Mouse (Mus musculus) embryonic facial prominence, embryonic 11.5 days (tissue): ENCODE data around the gene Rpl23. TPM values are rescaled to one million over a fixed set of nuclear protein-coding genes. Genes with fewer than 3 reads are reported as not detected.

Experiments
- ATAC-seq: fragments of 200-750 bp; cut with Nextera tagmentation; replicated peaks from 2 replicates; pipeline ENCODE4 v1.8.0; 2017; ENCODE audit warnings: low read depth; ENCODE audit not compliant: insufficient number of reproducible peaks, low FRiP score, low TSS enrichment
- DNase-seq: peaks from one replicate; pipeline ENCODE4 v3.0.0-alpha.2; 2015; ENCODE audit warnings: low spot score
- H3K27ac ChIP-seq: fragments of 300-500 bp; sonication (generic); replicated peaks from 2 replicates; pipeline ENCODE4 v1.5.1; 2014; ENCODE audit warnings: mild to moderate bottlenecking, low read depth, low read length, control low read depth
- H3K27me3 ChIP-seq: fragments of 300-500 bp; sonication (generic); 2 replicates; pipeline ENCODE4 v1.6.1; 2014; ENCODE audit warnings: mild to moderate bottlenecking, low read length, moderate library complexity, mixed read lengths; ENCODE audit not compliant: control insufficient read depth, insufficient read depth
- H3K36me3 ChIP-seq: fragments of 300-500 bp; sonication (generic); replicated peaks from 2 replicates; pipeline ENCODE4 v1.6.1; 2014; ENCODE audit warnings: low read depth, mild to moderate bottlenecking, low read length, moderate library complexity, mixed read lengths; ENCODE audit not compliant: control insufficient read depth, insufficient read depth
- H3K4me1 ChIP-seq: fragments of 300-500 bp; sonication (generic); 2 replicates; pipeline ENCODE4 v1.6.1; 2014; ENCODE audit warnings: low read length, mixed read lengths; ENCODE audit not compliant: control insufficient read depth, insufficient read depth
- H3K4me2 ChIP-seq: fragments of 300-500 bp; sonication (generic); 2 replicates; pipeline ENCODE4 v1.6.1; 2014; ENCODE audit warnings: low read depth, mild to moderate bottlenecking, control low read depth, low read length, moderate library complexity
- H3K4me3 ChIP-seq: fragments of 300-500 bp; sonication (generic); 2 replicates; pipeline ENCODE4 v1.5.1; 2014; ENCODE audit warnings: low read depth, low read length, control low read depth
- H3K9ac ChIP-seq: fragments of 300-500 bp; sonication (generic); replicated peaks from 2 replicates; pipeline ENCODE4 v1.6.1; 2014; ENCODE audit warnings: mild to moderate bottlenecking, control low read depth, low read length
- H3K9me3 ChIP-seq: fragments of 300-500 bp; sonication (generic); replicated peaks from 2 replicates; pipeline ENCODE4 v1.6.1; 2016; ENCODE audit warnings: mild to moderate bottlenecking, low read length, inconsistent platforms, mixed read lengths; ENCODE audit not compliant: control insufficient read depth
- WGBS: fragments of 180-500 bp; shearing (Covaris S2); extraction: QIAGEN DNeasy Blood & Tissue Kit; methylation state at CpG from one replicate; pipeline ENCODE4 v1.1.7; 2014; 5-methylcytosine and 5-hydroxymethylcytosine counted together
- polyA plus RNA-seq: library from polyadenylated mRNA; unstranded; fragments of >200 nt; fragmentation: Nextera tagmentation; extraction: Ambion mirVana; gene quantifications from 2 replicates; pipeline ENCODE4 v1.2.1, GENCODE M21; 2014

Gene Rpl23
- polyA plus RNA-seq, 1 experiment from 2014 or later: 537 TPM

DNA sequence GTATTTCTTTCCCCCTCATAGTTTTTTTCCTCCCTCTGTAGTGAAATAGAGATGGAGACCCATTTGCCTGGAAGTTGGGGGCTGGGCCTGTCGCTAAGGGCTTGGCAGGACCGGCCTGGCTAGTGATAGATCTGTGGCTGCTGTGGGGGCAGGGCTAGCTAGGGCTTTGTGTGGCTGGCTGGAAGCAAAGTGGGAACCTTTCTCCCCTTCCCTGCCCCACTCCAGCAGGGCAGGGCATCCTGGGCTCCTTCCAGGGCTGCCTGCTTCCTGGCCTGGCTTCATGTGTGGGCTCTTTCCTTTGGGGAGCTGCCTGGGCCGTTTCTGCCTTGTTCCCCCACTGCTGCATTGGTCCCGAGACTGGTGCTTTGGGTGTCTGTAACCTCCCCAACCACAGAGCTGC, 36.3 kb upstream of the Rpl23 start:
- peak overlapping the region; percentile 65 for H3K27ac ChIP-seq
- ATAC-seq: no peak
- peak overlapping the region; percentile 48 for H3K9ac ChIP-seq
- H3K4me2 ChIP-seq: no peak overlapping the region
- H3K36me3 ChIP-seq: no peaks in the 10 kb centered on the region; the same call in 1 of the 2 replicates
- WGBS: 7% methylated on average over 4 of the region's 4 CpGs
- H3K4me1 ChIP-seq: peaks cover 22% of the 10 kb centered on the region
- no peaks in the 10 kb centered on the region for H3K27me3 ChIP-seq
- no peak overlapping the region for H3K4me3 ChIP-seq
- H3K9me3 ChIP-seq: no peaks in the 10 kb centered on the region
- DNase-seq: peak; percentile 64

DNA sequence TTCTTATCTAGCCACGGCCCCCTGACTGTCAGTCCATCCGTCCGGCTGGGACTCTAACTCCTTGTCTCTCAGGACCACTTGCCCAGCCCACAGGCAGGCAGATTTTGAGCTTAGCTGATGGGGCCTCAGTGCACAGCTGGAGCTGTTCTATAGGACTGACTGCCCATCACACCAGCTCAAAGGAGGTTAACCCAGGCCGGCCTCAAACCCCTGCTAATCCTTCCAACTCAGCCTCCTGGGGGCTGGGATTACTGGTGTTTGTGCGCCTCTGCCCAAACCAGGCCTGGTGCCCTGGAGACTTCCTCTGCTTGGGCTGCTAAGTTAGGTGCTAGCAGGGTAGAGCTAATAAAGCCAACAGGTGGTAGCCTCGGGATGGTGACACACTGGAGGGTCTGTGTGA, 35.8 kb upstream of the Rpl23 start:
- 0 out of 2 replicates have a peak overlapping the region, but pooled peaks have one; percentile 65 for H3K27ac ChIP-seq
- no peak overlapping the region for H3K4me2 ChIP-seq
- no peak for DNase-seq
- H3K9ac ChIP-seq: no peak overlapping the region; the same call in 1 of the 2 replicates
- no peaks in the 10 kb centered on the region for H3K9me3 ChIP-seq
- peaks cover 26% of the 10 kb centered on the region for H3K4me1 ChIP-seq
- 31% methylated on average over 6 of the region's 6 CpGs for WGBS
- no peaks in the 10 kb centered on the region for H3K27me3 ChIP-seq
- ATAC-seq: no peak
- H3K4me3 ChIP-seq: no peak overlapping the region
- H3K36me3 ChIP-seq: no peaks in the 10 kb centered on the region; the same call in 1 of the 2 replicates

- Histone ChIP-seq H3K27ac (no peak overlapping the region), H3K4me2 (no peak overlapping the region), H3K4me3 (no peak overlapping the region), H3K27me3 (no peaks in the 10 kb centered on the region), H3K36me3 (no peaks in the 10 kb centered on the region; the same call in 1 of the 2 replicates), H3K9me3 (no peaks in the 10 kb centered on the region), H3K9ac (no peak overlapping the region), H3K4me1 (peaks cover 32% of the 10 kb centered on the region)
- 27% methylated on average over 5 of the region's 5 CpGs for WGBS
- no peak for ATAC-seq
- peak; percentile 60 for DNase-seq
Observed at GRCm38 (mm10) chr11:97817379-97817778, 35.1 kb upstream of the Rpl23 start.

DNA sequence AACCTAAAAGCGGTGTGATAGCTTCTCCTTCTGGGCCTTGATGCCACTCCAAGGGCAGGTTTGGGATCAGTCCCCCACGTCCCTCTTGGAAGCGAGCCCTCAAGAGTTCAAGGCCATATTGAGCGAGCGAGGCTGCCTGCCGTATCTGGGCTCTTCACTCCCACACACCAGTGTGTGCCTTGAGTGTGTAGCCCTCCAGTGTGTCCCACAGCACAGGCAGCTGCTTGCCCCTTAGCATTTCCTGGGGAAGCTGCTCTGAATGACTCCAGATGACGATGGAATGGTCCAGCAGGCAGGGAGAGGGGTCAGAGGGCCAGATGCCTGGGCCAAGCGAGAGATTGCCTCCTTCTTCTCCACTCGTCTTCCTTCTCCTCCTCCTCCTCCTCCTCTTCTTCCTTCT, 34.7 kb upstream of the Rpl23 start:
- Histone ChIP-seq H3K36me3 (no peaks in the 10 kb centered on the region; the same call in 1 of the 2 replicates), H3K4me3 (no peak overlapping the region)

GRCm38 (mm10) chr11:97816176-97816575, 33.9 kb upstream of the Rpl23 start:
- H3K9ac ChIP-seq: no peak overlapping the region

More for the DNA sequence above, 34.7 kb upstream of the Rpl23 start:
- peak; percentile 12 for DNase-seq
- H3K4me1 ChIP-seq: peaks cover 34% of the 10 kb centered on the region
- H3K27ac ChIP-seq: 0 out of 2 replicates have a peak overlapping the region, but pooled peaks have one; percentile 10
- 0 out of 2 replicates have a peak overlapping the region, but pooled peaks have one; percentile 2 for H3K9ac ChIP-seq
- H3K4me2 ChIP-seq: no peak overlapping the region
- no peaks in the 10 kb centered on the region for H3K9me3 ChIP-seq
- no peak for ATAC-seq
- 25% methylated on average over 9 of the region's 9 CpGs for WGBS
- no peaks in the 10 kb centered on the region for H3K27me3 ChIP-seq

DNA sequence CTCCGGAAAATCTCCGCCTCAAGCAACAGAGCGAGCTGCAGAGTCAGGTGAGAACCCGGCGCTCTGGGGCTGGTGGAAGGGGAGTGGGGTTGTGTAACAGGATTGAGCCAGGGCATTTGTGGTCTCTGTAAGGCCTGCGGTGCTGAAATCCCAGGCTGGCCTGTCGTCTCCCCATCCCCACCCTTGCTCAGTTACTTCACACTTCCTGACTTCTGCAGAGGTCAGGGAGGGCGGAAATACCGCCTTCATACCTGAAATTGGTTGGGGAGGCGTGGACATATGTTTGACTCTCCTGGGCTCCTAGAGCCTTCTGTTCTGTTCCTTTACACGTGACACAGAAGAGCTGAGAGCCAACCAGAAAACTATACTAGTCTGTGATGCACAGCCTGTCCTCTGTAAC, 33.5 kb upstream of the Rpl23 start:
- Histone ChIP-seq H3K9me3 (no peaks in the 10 kb centered on the region), H3K4me3 (no peak overlapping the region), H3K27ac (peak overlapping the region; percentile 20; the same call in 1 of the 2 replicates), H3K9ac (peak overlapping the region; percentile 22; the same call in 1 of the 2 replicates), H3K4me2 (no peak overlapping the region), H3K36me3 (no peaks in the 10 kb centered on the region; the same call in 1 of the 2 replicates), H3K4me1 (peaks cover 39% of the 10 kb centered on the region), H3K27me3 (no peaks in the 10 kb centered on the region)
- ATAC-seq (no peak), DNase-seq (no peak)
- WGBS: 71% methylated on average over 11 of the region's 11 CpGs

More at GRCm38 (mm10) chr11:97816176-97816575, 33.9 kb upstream of the Rpl23 start:
- H3K9me3 ChIP-seq: no peaks in the 10 kb centered on the region
- no peak overlapping the region for H3K4me3 ChIP-seq
- H3K36me3 ChIP-seq: no peaks in the 10 kb centered on the region; the same call in 1 of the 2 replicates
- no peak overlapping the region for H3K27ac ChIP-seq
- ATAC-seq: no peak
- no peak overlapping the region for H3K4me2 ChIP-seq
- WGBS: 57% methylated on average over 5 of the region's 5 CpGs
- DNase-seq: no peak
- no peaks in the 10 kb centered on the region for H3K27me3 ChIP-seq
- H3K4me1 ChIP-seq: peaks cover 39% of the 10 kb centered on the region

- peaks cover 2% of the 10 kb centered on the region; the same call in 1 of the 2 replicates for H3K36me3 ChIP-seq
- DNase-seq (no peak), ATAC-seq (no peak)
- no peak overlapping the region for H3K4me3 ChIP-seq
- no peaks in the 10 kb centered on the region for H3K27me3 ChIP-seq
- no peak overlapping the region for H3K4me2 ChIP-seq
- no peak overlapping the region for H3K27ac ChIP-seq
- peaks cover 41% of the 10 kb centered on the region for H3K4me1 ChIP-seq
- 80% methylated on average over 17 of the region's 17 CpGs for WGBS
- no peak overlapping the region for H3K9ac ChIP-seq
- H3K9me3 ChIP-seq: no peaks in the 10 kb centered on the region
Observed at GRCm38 (mm10) chr11:97813746-97814515, 31.7 kb upstream of the Rpl23 start.

- Histone ChIP-seq H3K4me3 (no peak overlapping the region), H3K27ac (no peak overlapping the region), H3K4me2 (no peak overlapping the region), H3K27me3 (no peaks in the 10 kb centered on the region), H3K4me1 (peaks cover 42% of the 10 kb centered on the region), H3K36me3 (peaks cover 3% of the 10 kb centered on the region; the same call in 1 of the 2 replicates), H3K9me3 (no peaks in the 10 kb centered on the region), H3K9ac (peak overlapping the region; percentile 25; the same call in 1 of the 2 replicates)
- WGBS: 53% methylated on average over 7 of the region's 7 CpGs
- ATAC-seq: no peak; the same call in 1 of the 2 replicates
- DNase-seq: no peak
Observed at GRCm38 (mm10) chr11:97813085-97813484, 30.8 kb upstream of the Rpl23 start.
